Mouse (Mus musculus) testis, adult 2 months (tissue): ENCODE results near the gene Ramp2.

ENCODE experiments used
- CTCF ChIP-seq: fragments of 200-500 bp; IDR thresholded peaks from 2 replicates; pipeline ENCODE4 v1.5.1; 2012; ENCODE audit warnings: low read depth, mild to moderate bottlenecking, inconsistent platforms, low read length, moderate library complexity; ENCODE audit not compliant: control insufficient read depth, insufficient read depth, insufficient replicate concordance
- POLR2A ChIP-seq: fragments of 200-500 bp; IDR thresholded peaks from 2 replicates; pipeline ENCODE4 v1.6.1; 2012; ENCODE audit warnings: low read depth, mild to moderate bottlenecking, inconsistent platforms, low read length, moderate library complexity; ENCODE audit not compliant: control insufficient read depth

DNA sequence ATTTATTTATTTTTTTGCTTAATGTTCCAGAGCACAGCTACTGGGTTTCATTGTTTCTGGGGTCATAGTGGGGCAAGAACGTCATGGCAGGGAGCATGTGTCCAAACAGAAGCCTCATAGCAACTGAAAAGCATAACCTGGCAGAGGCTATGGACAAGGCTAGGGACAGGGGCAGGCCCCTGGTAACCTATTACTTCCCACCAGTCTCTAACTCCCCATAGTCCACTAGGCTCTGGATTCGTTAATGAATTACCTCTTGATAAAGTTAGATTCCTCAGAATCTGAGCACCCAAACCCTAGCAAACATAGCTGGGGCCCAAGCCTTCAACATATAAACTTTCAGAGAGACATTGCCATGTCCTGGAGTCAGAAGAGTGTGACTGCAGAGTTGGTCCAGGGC lies 5.2 kb downstream of the Ramp2 start:
- TF ChIP-seq CTCF (no peak), POLR2A (no peak)
